Comparison of ENCODE assay signal across 8 mouse cellular contexts in the genomic region with DNA sequence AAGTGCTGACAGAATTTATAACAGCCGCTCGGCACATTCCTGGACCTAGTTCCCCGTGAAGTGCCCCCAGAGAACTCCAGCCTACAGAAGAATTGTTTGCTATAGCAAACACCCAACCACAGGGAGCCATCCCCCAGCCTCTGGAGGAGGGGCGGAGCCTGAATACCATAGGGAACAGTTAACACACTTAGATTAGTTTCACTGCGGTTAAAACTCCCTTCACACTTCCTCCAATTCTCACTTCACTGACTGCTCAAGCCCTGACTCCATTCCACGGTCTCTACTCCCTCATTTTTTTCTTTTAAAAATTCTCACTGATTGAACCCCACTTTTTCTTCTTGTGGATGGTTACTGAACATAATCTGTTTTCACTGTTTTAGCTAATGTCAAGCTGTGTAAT. TPM values are rescaled to one million over a fixed set of nuclear protein-coding genes. Genes with fewer than 3 reads are reported as not detected.
A peak's percentile ranks its signal among the peaks of the same experiment; 100 is the strongest.
DNase-seq lines count a peak whose midpoint lies in the region; ATAC-seq lines count a peak whose summit lies in the region.

No protein-coding gene starts in this region.

- DNase-seq in B cell, adult 2 months = peak; percentile 53 to 65
- DNase-seq in ZHBTc4 (ENCODE audit: low read depth, low spot score) = peak; percentile 39
- peak; percentile 73 to 81 for DNase-seq in kidney, postnatal 4 days
- no peak for DNase-seq in ovary, postnatal 14 days (ENCODE audit: low spot score)
- no peak for DNase-seq in right cerebral cortex, adult 2 months (ENCODE audit: low spot score in 2 of 2)
- DNase-seq in gastrocnemius, adult 8-10 months (ENCODE audit: low spot score in 2 of 2) = no peak

- ATAC-seq in megakaryocyte, adult 5-6 weeks (ENCODE audit: poor library complexity, severe bottlenecking) = peak; percentile 63
- ATAC-seq in erythroid progenitor cell, adult 5-6 weeks (replicated peaks; ENCODE audit: low FRiP score, poor library complexity, severe bottlenecking) = no peak

RNA-seq across cellular contexts. Expression of gene Stn1, which starts 1.5 kb away (rescaled TPM):
- total RNA-seq in megakaryocyte, adult 5-6 weeks (2015) = 44.2 and 46.2 TPM in 2 replicates
- 39.2 and 44.9 TPM in 2 replicates for total RNA-seq in megakaryocyte, adult 5-6 weeks (2017)
- total RNA-seq in gastrocnemius, adult 8-10 months (2022) = 1 to 10 TPM; 3.3 to 4.2 (median 4.0) TPM
- total RNA-seq in erythroid progenitor cell, adult 5-6 weeks (2015; ENCODE audit: low replicate concordance) = 6.3 and 25.6 TPM in 2 replicates
- 5.9 and 14.1 TPM in 2 replicates for total RNA-seq in erythroid progenitor cell, adult 5-6 weeks (2017; ENCODE audit: low replicate concordance)

RNA-seq across cellular contexts. Expression of gene Slk, which starts 40.7 kb away (rescaled TPM):
- total RNA-seq in megakaryocyte, adult 5-6 weeks (2015) = 148 and 150 TPM in 2 replicates
- total RNA-seq in megakaryocyte, adult 5-6 weeks (2017) = 262 and 270 TPM in 2 replicates
- 10 to 100 TPM; 28.2 to 34.9 (median 31.6) TPM for total RNA-seq in gastrocnemius, adult 8-10 months (2022)
- 134 and 154 TPM in 2 replicates for total RNA-seq in erythroid progenitor cell, adult 5-6 weeks (2015; ENCODE audit: low replicate concordance)
- total RNA-seq in erythroid progenitor cell, adult 5-6 weeks (2017; ENCODE audit: low replicate concordance) = 173 and 201 TPM in 2 replicates

Comparison
In these comparisons a context has a peak if more than half of its experiments do, and no peak if none do; other contexts are left out.
1. DNase-seq: peak in B cell, adult 2 months (2 of 2), ZHBTc4 (single experiment) and kidney, postnatal 4 days (2 of 2); none in ovary, postnatal 14 days (single experiment), right cerebral cortex, adult 2 months (0 of 2) and gastrocnemius, adult 8-10 months (0 of 2).